Mouse (Mus musculus) C2C12 (cell line): ENCODE data around the gene Bbs12.

Experiments used
- CEBPB ChIP-seq: IDR thresholded peaks from one replicate; pipeline ENCODE4 v1.6.1; 2011; ENCODE audit warnings: low read depth, mild to moderate bottlenecking, control low read depth, moderate library complexity
- CTCF ChIP-seq: IDR thresholded peaks from one replicate; pipeline ENCODE4 v1.5.1; 2011; ENCODE audit not compliant: control insufficient read depth, insufficient read depth, insufficient read length
- FOSL1 ChIP-seq: IDR thresholded peaks from one replicate; pipeline ENCODE4 v1.8.0; 2011; ENCODE audit warnings: mild to moderate bottlenecking, low read length; ENCODE audit not compliant: poor library complexity, insufficient read depth, severe bottlenecking
- MAX ChIP-seq: IDR thresholded peaks from one replicate; pipeline ENCODE4 v1.6.1; 2011; ENCODE audit warnings: mild to moderate bottlenecking, control low read depth
- MYOG ChIP-seq: IDR thresholded peaks from one replicate; pipeline ENCODE4 v1.6.1; 2011; ENCODE audit not compliant: control insufficient read depth, insufficient read length; ENCODE audit errors: extremely low read depth
- USF1 ChIP-seq: IDR thresholded peaks from one replicate; pipeline ENCODE4 v1.6.1; 2011; ENCODE audit warnings: low read depth, mild to moderate bottlenecking, control low read depth, moderate library complexity

GRCm38 (mm10) chr3:37360729-37361128 lies 48.4 kb downstream of the Bbs12 start:
- TF ChIP-seq CTCF (no peak), MYOG (no peak), MAX (no peak), CEBPB (no peak), USF1 (no peak), FOSL1 (no peak)
